Mouse (Mus musculus) T-helper 17 cell (primary cell): ENCODE data around the gene Tln2.

ENCODE experiments used
- in situ Hi-C, 2 experiments: fragments of 300-600 bp; cut with MboI, MseI; formaldehyde crosslinking; loops; 1 replicate in 1 of 2; 2 replicates in 1 of 2; pipeline ENCODE4 v1.15.1; 2025; ENCODE audit warnings: high pct_unique_total_duplicates in 2 of 2

Gene Tln2

GRCm38 (mm10) chr9:67213275-67213674, 346.2 kb downstream of the Tln2 start:
- in situ Hi-C loops = no loop called here

GRCm38 (mm10) chr9:67211220-67211619, 348.3 kb downstream of the Tln2 start:
- in situ Hi-C loops = no loop called here

GRCm38 (mm10) chr9:67209451-67209850, 350.1 kb downstream of the Tln2 start:
- in situ Hi-C loops = no loop called here

- in situ Hi-C loops = no loop called here
These were observed 351.1 kb downstream of the Tln2 start for GRCm38 (mm10) chr9:67208420-67208819.

GRCm38 (mm10) chr9:67205175-67205574, 354.3 kb downstream of the Tln2 start:
- in situ Hi-C loops = no loop called here

- in situ Hi-C loops = no loop called here
These were observed 362.9 kb downstream of the Tln2 start for GRCm38 (mm10) chr9:67196609-67197008.

- in situ Hi-C loops = no loop called here
These were observed 364.2 kb downstream of the Tln2 start for GRCm38 (mm10) chr9:67195306-67195705.

GRCm38 (mm10) chr9:67191488-67192331, 367.8 kb downstream of the Tln2 start:
- in situ Hi-C loops = no loop called here

GRCm38 (mm10) chr9:67187686-67188085, 371.8 kb downstream of the Tln2 start:
- in situ Hi-C loops = loop anchor here in 1 of 2 experiments (10.0 kb wide), 1 partner anchor 1647 kb away; no protein-coding TSS in a partner anchor

- in situ Hi-C loops = loop anchor here in 1 of 2 experiments (10.0 kb wide), 1 partner anchor 1648 kb away; no protein-coding TSS in a partner anchor
These were observed 372.3 kb downstream of the Tln2 start for GRCm38 (mm10) chr9:67187182-67187581.

GRCm38 (mm10) chr9:67184556-67184955, 374.9 kb downstream of the Tln2 start:
- in situ Hi-C loops = loop anchor here (5.0 to 10.0 kb wide), 2 partner anchors 87 to 1650 kb away; no protein-coding TSS in a partner anchor

- in situ Hi-C loops = loop anchor here (5.0 to 10.0 kb wide), 2 partner anchors 86 to 1651 kb away; no protein-coding TSS in a partner anchor
These were observed 376.0 kb downstream of the Tln2 start for GRCm38 (mm10) chr9:67183520-67183919.

- in situ Hi-C loops = loop anchor here (5.0 to 10.0 kb wide), 2 partner anchors 85 to 1653 kb away; no protein-coding TSS in a partner anchor
These were observed 377.5 kb downstream of the Tln2 start for GRCm38 (mm10) chr9:67182006-67182405.

- in situ Hi-C loops = no loop called here
These were observed 380.8 kb downstream of the Tln2 start for GRCm38 (mm10) chr9:67178709-67179108.

- in situ Hi-C loops = no loop called here
These were observed 381.3 kb downstream of the Tln2 start for GRCm38 (mm10) chr9:67178203-67178602.

GRCm38 (mm10) chr9:67176073-67176472, 383.4 kb downstream of the Tln2 start:
- in situ Hi-C loops = no loop called here

GRCm38 (mm10) chr9:67173816-67174215, 385.7 kb downstream of the Tln2 start:
- in situ Hi-C loops = no loop called here

- in situ Hi-C loops = no loop called here
These were observed 386.3 kb downstream of the Tln2 start for GRCm38 (mm10) chr9:67173154-67173553.

- in situ Hi-C loops = no loop called here
These were observed 388.1 kb downstream of the Tln2 start for GRCm38 (mm10) chr9:67171409-67171808.

- in situ Hi-C loops = no loop called here
These were observed 388.7 kb downstream of the Tln2 start for GRCm38 (mm10) chr9:67170759-67171158.

GRCm38 (mm10) chr9:67170047-67170446, 389.5 kb downstream of the Tln2 start:
- in situ Hi-C loops = no loop called here
